Mouse (Mus musculus) lung, postnatal 0 days (tissue): ENCODE data around the gene Adamts6. TPM values are rescaled to one million over a fixed set of nuclear protein-coding genes. Genes with fewer than 3 reads are reported as not detected.
A peak's percentile ranks its signal among the peaks of the same experiment; 100 is the strongest.

Experiments used
- ATAC-seq: fragments of 200-750 bp; cut with Nextera tagmentation; 2 replicates; pipeline ENCODE4 v1.8.0; 2017; ENCODE audit warnings: moderate library complexity
- DNase-seq: peaks from one replicate; pipeline ENCODE4 v3.0.0-alpha.2; 2016; ENCODE audit warnings: low spot score
- H3K27ac ChIP-seq: fragments of 300-500 bp; sonication (generic); 2 replicates; pipeline ENCODE4 v1.5.1; 2014; ENCODE audit warnings: antibody characterized with exemption, mild to moderate bottlenecking, low read length, mixed read lengths
- H3K27me3 ChIP-seq: fragments of 300-500 bp; sonication (generic); replicated peaks from 2 replicates; pipeline ENCODE4 v1.6.1; 2014; ENCODE audit warnings: low read length, mixed read lengths; ENCODE audit not compliant: insufficient read depth
- H3K36me3 ChIP-seq: fragments of 300-500 bp; sonication (generic); 2 replicates; pipeline ENCODE4 v1.6.1; 2014; ENCODE audit warnings: low read length, mixed read lengths; ENCODE audit not compliant: insufficient read depth
- H3K4me1 ChIP-seq: fragments of 300-500 bp; sonication (generic); 2 replicates; pipeline ENCODE4 v1.6.1; 2014; ENCODE audit warnings: antibody characterized with exemption, low read depth, low read length, mixed read lengths; ENCODE audit not compliant: insufficient read depth
- H3K4me2 ChIP-seq: fragments of 300-500 bp; sonication (generic); replicated peaks from 2 replicates; pipeline ENCODE4 v1.6.1; 2014; ENCODE audit warnings: low read depth, mild to moderate bottlenecking, low read length, moderate library complexity, mixed read lengths
- H3K4me3 ChIP-seq: fragments of 300-500 bp; sonication (generic); 2 replicates; pipeline ENCODE4 v1.5.1; 2014; ENCODE audit warnings: low read depth, low read length
- H3K9ac ChIP-seq: fragments of 300-500 bp; sonication (generic); replicated peaks from 2 replicates; pipeline ENCODE4 v1.6.1; 2014; ENCODE audit warnings: low read depth, mild to moderate bottlenecking
- H3K9me3 ChIP-seq: fragments of 300-500 bp; sonication (generic); 2 replicates; pipeline ENCODE4 v1.6.1; 2016; ENCODE audit warnings: low read length, mixed read lengths
- CTCF ChIP-seq: IDR thresholded peaks from 2 replicates; pipeline ENCODE4 v1.5.1; 2016; ENCODE audit warnings: antibody characterized with exemption, mild to moderate bottlenecking
- WGBS: fragments of 180-500 bp; shearing (Covaris S2); extraction: QIAGEN DNeasy Blood & Tissue Kit; methylation state at CpG from one replicate; pipeline ENCODE4 v1.1.7; 2014; 5-methylcytosine and 5-hydroxymethylcytosine counted together
- polyA plus RNA-seq: library from polyadenylated mRNA; unstranded; fragments of >200 nt; fragmentation: Nextera tagmentation; extraction: Ambion mirVana; gene quantifications from 2 replicates; pipeline ENCODE4 v1.2.1, GENCODE M21; 2015

Gene Adamts6
- polyA plus RNA-seq, 1 experiment from 2014 or later: 1.1 TPM

DNA sequence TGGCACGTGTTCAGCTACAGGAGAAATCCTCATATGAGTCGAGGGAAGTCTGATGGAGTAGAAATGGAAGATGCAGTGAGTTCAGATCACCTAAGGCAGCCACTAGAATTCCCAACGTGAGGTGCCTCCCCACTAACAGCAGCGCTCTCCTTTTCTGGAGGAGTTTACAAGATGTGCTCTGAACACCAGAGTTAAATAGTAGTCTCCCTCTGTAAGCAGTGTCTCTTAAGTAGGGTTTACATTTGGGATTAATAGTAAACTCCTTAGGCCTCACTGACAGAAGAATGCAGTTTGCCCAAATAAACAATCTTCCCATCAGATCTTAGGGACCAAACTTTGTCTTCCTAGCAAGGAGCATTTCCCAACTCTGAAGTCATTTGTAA lies 255.1 kb downstream of the Adamts6 start:
- no peak overlapping the region for H3K9ac ChIP-seq
- no peak for DNase-seq
- H3K4me3 ChIP-seq: no peak overlapping the region
- 42% methylated on average over 4 of the region's 4 CpGs for WGBS
- TF ChIP-seq CTCF: no peak
- peak; percentile 11 for ATAC-seq
- no peak overlapping the region for H3K4me2 ChIP-seq
- H3K27me3 ChIP-seq: no peaks in the 10 kb centered on the region
- no peaks in the 10 kb centered on the region for H3K9me3 ChIP-seq
- no peaks in the 10 kb centered on the region for H3K4me1 ChIP-seq
- peak overlapping the region; percentile 43; the same call in 1 of the 2 replicates for H3K27ac ChIP-seq
- no peaks in the 10 kb centered on the region for H3K36me3 ChIP-seq

Other genes with a start within 250 kb of the Adamts6 start
- gene Nln, start 178.2 kb upstream of the Adamts6 start, polyA plus RNA-seq: 13.0 and 16.7 TPM in 2 replicates
- gene Sgtb, start 178.1 kb upstream of the Adamts6 start, polyA plus RNA-seq: 4.7 and 5.5 TPM in 2 replicates
- 30.8 and 33.2 TPM in 2 replicates for gene Trappc13, start 109.4 kb upstream of the Adamts6 start, polyA plus RNA-seq
- 11.3 and 12.2 TPM in 2 replicates for gene Trim23, start 109.0 kb upstream of the Adamts6 start, polyA plus RNA-seq
- 7.2 and 7.8 TPM in 2 replicates for gene Cenpk, start 59.2 kb upstream of the Adamts6 start, polyA plus RNA-seq
- 8.3 and 8.7 TPM in 2 replicates for gene Ppwd1, start 59.0 kb upstream of the Adamts6 start, polyA plus RNA-seq